Mouse (Mus musculus) left cerebral cortex, postnatal 36 days (tissue): Measurements from ENCODE around the gene Zic3. TPM values are rescaled to one million over a fixed set of nuclear protein-coding genes. Genes with fewer than 3 reads are reported as not detected.

Experiments
- DNase-seq, 2 experiments: peaks; one replicate each; pipeline ENCODE4 v3.0.0; 2021 to 2022; ENCODE audit warnings: low spot score in 2 of 2, mixed read lengths in 1 of 2
- intact Hi-C: fragments of 180-260 bp; cut with DNase I; formaldehyde crosslinking; loops from one replicate; pipeline ENCODE4 v1.15.1; 2025
- total RNA-seq, 2 experiments: library from RNA; stranded (reverse); gene quantifications; 2 replicates each; pipeline ENCODE4 v1.2.3; 2021

Gene Zic3
- total RNA-seq, 2 experiments from 2014 or later, result 3.1 to 3.4 TPM

DNA sequence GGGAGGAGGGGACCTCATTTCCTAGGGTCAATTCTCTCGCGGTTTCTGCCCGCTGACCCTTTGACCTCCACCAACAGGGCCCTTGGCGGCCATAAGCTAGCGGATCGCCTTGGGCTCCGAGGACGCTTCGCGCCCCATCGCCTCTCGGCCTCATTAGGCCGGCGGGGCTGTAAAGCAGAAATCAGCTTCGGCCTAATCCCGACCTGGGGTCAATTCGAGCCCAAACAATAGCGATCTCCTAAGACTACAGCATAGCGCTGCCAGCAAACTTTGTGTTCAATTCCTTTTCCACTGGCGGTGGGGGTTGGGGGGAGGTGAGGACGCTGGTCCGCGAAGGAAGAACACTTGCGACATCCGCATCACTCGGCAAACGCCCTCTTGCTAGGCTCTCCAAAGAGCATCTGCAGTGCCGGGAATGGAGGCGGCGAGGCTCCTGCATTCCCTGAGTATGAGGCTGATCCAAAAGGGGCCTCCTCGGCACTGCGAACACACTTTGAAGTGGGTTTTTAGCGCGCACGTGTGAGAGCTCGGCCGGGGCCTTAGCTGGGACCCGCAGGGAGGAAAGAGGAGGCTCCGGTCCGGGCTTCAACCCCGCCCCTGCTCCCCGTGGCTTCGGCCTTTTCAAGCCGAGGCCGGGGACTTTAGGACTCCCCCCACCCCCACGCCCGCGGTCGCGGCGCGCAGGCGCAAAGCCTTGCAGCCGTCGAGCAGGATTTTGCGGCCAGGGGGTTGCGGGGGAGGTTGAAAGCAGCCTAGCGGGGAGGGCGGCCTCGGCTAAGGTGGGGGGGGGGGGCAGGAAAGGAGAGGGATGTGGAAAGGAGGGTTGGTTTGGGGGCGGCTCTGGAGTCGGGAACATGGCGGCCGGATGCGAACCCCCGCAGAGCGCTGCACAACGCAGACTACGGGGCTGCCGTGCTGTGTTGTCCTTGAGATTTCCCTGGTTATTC lies 15.8 kb downstream of the Zic3 start:
- intact Hi-C loops, result loop anchor here (10.0 kb wide), 1 partner anchor 336 kb away; no protein-coding TSS in a partner anchor
- DNase-seq, result no peak

DNA sequence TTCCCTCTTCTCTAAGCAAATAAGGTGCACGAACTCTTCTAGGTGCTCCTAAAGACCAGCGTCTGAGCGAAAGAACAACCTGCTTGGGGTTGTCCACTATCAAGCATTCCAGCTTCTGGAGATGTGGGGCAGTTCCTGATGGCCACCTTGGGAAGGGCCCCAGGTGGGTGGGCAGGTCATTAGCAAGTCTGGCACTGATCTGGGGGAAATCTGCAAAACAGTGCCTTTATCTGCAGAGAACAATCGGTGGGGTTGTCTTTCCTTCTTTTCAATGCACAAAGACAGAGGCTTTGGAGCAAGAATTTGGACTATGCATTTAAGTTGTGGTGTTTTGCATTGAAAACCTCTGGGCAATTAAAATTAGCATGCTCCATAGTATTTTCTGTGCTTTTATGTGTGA lies 17.2 kb downstream of the Zic3 start:
- DNase-seq, result no peak
- intact Hi-C loops, result loop anchor here (10.0 kb wide), 1 partner anchor 335 kb away; no protein-coding TSS in a partner anchor

- intact Hi-C loops, result no loop called here
- DNase-seq, result no peak
Measured at GRCm38 (mm10) chrX:58041865-58042264, 19.4 kb downstream of the Zic3 start.

GRCm38 (mm10) chrX:58042512-58042911 lies 20.0 kb downstream of the Zic3 start:
- intact Hi-C loops, result no loop called here
- no peak for DNase-seq
